Mouse (Mus musculus) mouse embryonic stem cell (cell line): ENCODE measurements around the gene Rilp.

Experiments used
- in situ Hi-C, 2 experiments: fragments of 300-500 bp; cut with MboI; formaldehyde crosslinking; loops; 1 replicate in 1 of 2; 3 replicates in 1 of 2; pipeline ENCODE4 v1.14.3; 2019 to 2020; ENCODE audit warnings: low sequenced_read_pairs in 2 of 2, low pct_unique_long_range_greater_than_20kb in 1 of 2, mixed read lengths in 1 of 2; ENCODE audit not compliant: unreplicated experiment in 1 of 2

The Rilp gene

GRCm38 (mm10) chr11:75509741-75510626 is at the start of gene Rilp:
Gene Rilp (plus strand): TSS chr11:75510094.
- in situ Hi-C loops, result no loop called here

- in situ Hi-C loops, result no loop called here
These were observed 49.6 kb upstream of the Rilp start for GRCm38 (mm10) chr11:75460103-75460843.

- in situ Hi-C loops, result no loop called here
These were observed 48.8 kb upstream of the Rilp start, which contains the start of gene Tlcd2 for GRCm38 (mm10) chr11:75460844-75461742. Gene Tlcd2 (plus strand): TSS chr11:75461715.

- in situ Hi-C loops, result no loop called here
These were observed 48.1 kb upstream of the Rilp start for GRCm38 (mm10) chr11:75461743-75462252.

- in situ Hi-C loops, result no loop called here
These were observed 47.6 kb upstream of the Rilp start for GRCm38 (mm10) chr11:75462253-75462783.

GRCm38 (mm10) chr11:75462865-75463336 is 47.0 kb upstream of the Rilp start:
- in situ Hi-C loops, result no loop called here

GRCm38 (mm10) chr11:75463624-75464023 is 46.3 kb upstream of the Rilp start:
- in situ Hi-C loops, result no loop called here

GRCm38 (mm10) chr11:75464417-75464816 is 45.5 kb upstream of the Rilp start:
- in situ Hi-C loops, result no loop called here

GRCm38 (mm10) chr11:75465051-75465450 is 44.8 kb upstream of the Rilp start:
- in situ Hi-C loops, result no loop called here

- in situ Hi-C loops, result no loop called here
These were observed 43.0 kb upstream of the Rilp start for GRCm38 (mm10) chr11:75466731-75467505.

- in situ Hi-C loops, result no loop called here
These were observed 42.2 kb upstream of the Rilp start for GRCm38 (mm10) chr11:75467512-75468215.

GRCm38 (mm10) chr11:75468410-75468809 is 41.5 kb upstream of the Rilp start:
- in situ Hi-C loops, result no loop called here

GRCm38 (mm10) chr11:75469261-75469660 is 40.6 kb upstream of the Rilp start:
- in situ Hi-C loops, result no loop called here

- in situ Hi-C loops, result no loop called here
These were observed 39.2 kb upstream of the Rilp start for GRCm38 (mm10) chr11:75470675-75471074.

GRCm38 (mm10) chr11:75472469-75473081 is 37.3 kb upstream of the Rilp start:
- in situ Hi-C loops, result no loop called here

GRCm38 (mm10) chr11:75473376-75473775 is 36.5 kb upstream of the Rilp start:
- in situ Hi-C loops, result no loop called here
